Mouse (Mus musculus): Measurements from ENCODE around the gene Calhm1.

- TF ChIP-seq CTCF (IDR thresholded peaks at IDR 0.05; ENCODE audit: borderline replicate concordance, insufficient read depth, low read depth, low read length), result peak; percentile 57; the same call in 1 of the 2 replicates
- TF ChIP-seq POLR2A (IDR thresholded peaks at IDR 0.05; ENCODE audit: borderline replicate concordance, insufficient read depth, low read length), result no peak
Observed at GRCm38 (mm10) chr19:47121054-47121453, 23.0 kb downstream of the Calhm1 start.

All from cerebellum, adult 2 months (tissue).